Mouse (Mus musculus): ENCODE results near the gene Akt1s1.

Akt1s1 gene

GRCm38 (mm10) chr7:44824872-44825271 is 23.9 kb upstream of the Akt1s1 start:
- DNase-seq (ENCODE audit: low read depth, low spot score) = peak; percentile 72

DNA sequence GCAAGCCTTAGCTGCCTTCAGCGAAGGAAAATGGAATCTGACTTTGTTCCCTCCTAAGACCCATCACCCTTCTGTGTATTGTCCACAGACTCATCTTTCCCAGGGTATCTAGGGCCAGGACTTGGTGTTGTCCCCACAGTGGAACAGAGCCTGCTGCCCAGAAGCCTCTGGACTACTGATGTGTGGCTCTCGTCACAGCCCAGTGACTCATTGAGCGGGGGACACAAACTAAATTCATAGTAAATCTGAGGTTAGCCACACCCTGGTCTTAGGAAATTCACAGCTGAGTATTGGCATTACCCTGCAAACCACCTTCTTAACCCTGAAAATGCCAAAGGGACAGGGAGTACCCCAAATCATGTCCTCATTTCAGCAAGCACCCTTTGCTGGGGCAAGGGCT is 22.0 kb upstream of the Akt1s1 start:
- DNase-seq (ENCODE audit: low read depth, low spot score) = no peak

DNA sequence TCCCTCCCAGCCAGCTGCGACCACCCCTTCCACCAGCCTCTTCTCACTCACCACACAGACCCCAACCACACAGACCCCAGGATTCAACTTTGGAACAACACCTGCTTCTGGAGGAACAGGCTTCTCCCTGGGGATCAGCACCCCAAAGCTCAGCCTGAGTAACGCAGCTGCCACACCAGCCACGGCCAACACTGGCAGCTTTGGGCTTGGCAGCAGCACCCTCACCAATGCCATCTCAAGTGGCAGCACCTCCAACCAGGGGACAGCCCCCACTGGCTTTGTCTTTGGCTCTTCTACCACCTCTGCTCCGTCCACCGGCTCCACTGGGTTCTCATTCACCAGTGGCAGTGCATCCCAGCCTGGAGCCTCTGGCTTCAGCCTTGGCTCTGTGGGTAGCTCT is 20.1 kb upstream of the Akt1s1 start:
- no peak for DNase-seq (ENCODE audit: low read depth, low spot score)

DNA sequence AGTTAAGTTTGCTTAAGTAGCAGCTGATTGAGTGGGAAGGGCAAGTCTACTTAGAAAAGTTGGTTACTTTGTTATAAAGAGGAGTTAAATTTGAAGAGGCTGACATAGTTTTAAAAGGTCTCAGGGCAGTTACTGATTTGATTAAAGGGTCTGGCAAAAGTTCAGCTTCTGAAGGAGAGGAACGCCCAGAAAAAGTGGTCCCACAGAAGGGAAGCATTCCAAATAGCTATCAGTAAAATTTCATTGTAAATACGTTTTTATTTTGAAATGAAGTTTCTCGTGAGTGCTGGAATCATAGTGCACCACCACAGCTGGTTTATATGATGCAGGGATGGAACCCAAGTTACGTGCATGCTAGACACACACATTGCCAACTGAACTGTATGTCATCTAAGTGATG is 16.0 kb upstream of the Akt1s1 start:
- no peak for DNase-seq (ENCODE audit: low read depth, low spot score)

DNA sequence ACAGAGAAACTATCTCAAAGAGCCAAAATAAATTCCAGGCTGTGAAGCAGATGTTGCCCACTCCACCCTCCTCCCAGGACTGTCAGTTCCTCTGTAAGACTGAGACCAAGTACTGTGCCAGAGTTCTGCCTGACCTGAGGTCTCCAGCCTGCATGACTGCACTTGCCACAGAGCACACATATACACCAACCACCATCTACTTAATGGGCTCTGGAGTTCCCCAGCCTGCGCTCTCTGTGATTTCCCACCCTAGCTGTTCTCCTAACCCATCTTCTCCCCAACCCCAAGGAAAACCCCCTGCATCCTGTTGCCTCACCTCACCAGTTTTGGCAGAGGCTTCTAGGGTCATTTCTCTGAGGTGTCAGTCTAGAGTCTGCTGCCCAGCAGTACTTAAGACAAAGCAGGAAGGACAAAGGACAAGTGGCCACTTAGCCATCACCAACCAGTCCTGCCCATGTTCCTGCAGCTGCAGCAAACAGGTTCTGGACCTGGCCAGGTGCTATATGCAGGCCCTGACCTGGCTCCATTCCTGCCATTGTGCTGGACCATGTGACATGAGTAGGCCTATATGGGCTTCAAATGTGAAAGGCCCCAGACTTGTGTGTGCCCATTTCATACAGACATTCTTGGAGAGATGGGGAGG is 13.3 kb upstream of the Akt1s1 start:
- no peak for DNase-seq (ENCODE audit: low read depth, low spot score)

DNA sequence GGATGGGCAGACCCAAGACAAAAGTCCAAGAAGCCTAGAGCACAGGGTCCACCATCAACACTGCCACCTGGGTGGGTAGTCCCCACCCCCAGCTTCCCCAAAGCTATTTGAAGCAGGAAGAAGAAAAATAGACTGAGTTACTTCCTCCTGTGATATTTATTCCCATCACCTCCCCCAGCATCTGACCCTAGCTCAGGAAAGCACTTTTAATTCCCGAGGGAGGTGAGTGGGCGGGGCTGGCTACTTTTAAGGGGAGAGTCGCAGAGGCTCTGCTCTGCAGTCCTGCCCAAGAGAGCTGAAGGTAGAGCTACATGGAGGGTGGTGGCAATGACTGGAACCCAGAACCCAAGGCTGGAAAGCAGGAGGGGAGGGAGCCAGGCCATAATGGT is 12.8 kb upstream of the Akt1s1 start:
- no peak for DNase-seq (ENCODE audit: low read depth, low spot score)

DNA sequence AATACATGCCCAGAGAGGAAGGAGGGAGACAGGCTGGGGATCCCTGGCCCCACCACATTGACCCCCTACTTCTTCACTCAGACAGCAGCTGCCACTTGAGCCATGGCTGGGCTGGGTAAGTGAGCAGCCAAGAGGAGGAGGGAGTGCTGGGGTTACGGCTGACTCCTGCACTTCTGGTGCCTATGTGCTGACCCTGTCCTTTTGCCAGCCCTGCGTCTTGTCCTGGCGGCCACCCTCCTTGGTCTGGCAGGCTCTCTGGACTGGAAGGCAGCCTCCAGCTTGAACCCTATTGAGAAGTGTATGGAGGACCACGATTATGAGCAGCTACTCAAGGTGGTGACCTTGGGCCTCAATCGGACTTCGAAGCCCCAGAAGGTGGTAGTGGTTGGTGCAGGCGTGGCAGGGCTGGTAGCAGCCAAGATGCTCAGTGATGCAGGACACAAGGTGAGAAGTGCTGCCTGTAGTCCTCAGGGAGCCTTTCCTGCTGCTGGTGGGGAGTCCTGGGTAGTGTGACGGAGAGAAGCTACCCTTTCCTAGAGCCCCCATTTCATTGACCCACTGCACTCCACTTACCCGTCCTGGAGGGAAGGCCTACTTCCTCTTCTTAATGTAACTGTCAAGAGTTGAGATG is 12.3 kb upstream of the Akt1s1 start:
- DNase-seq (ENCODE audit: low read depth, low spot score) = no peak

GRCm38 (mm10) chr7:44838073-44838472 is 10.7 kb upstream of the Akt1s1 start:
- no peak for DNase-seq (ENCODE audit: low read depth, low spot score)

- no peak for DNase-seq (ENCODE audit: low read depth, low spot score)
Measured at GRCm38 (mm10) chr7:44839171-44839490, 9.7 kb upstream of the Akt1s1 start.

- DNase-seq (ENCODE audit: low read depth, low spot score) = no peak
Measured at GRCm38 (mm10) chr7:44839491-44840191, 9.2 kb upstream of the Akt1s1 start.

DNA sequence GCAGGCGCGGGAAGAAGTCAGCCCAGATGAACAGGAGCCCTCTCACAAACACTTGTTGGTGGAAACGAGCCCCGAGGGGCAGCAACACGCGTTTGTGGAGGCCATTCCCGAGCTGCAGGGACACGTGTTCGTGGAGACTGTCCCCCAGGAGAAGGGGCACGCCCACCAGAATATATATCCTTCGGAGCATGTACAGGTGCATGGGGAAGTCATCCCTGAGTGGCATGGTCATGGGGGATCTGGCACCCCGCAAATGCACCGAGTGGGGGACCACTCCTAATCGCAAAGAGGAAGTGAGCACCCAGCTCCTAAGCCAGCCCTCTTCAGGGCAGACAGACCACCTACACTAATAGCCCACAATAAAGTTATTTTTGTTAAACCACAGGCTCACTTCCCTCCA is 8.4 kb upstream of the Akt1s1 start:
- DNase-seq (ENCODE audit: low read depth, low spot score) = no peak

DNA sequence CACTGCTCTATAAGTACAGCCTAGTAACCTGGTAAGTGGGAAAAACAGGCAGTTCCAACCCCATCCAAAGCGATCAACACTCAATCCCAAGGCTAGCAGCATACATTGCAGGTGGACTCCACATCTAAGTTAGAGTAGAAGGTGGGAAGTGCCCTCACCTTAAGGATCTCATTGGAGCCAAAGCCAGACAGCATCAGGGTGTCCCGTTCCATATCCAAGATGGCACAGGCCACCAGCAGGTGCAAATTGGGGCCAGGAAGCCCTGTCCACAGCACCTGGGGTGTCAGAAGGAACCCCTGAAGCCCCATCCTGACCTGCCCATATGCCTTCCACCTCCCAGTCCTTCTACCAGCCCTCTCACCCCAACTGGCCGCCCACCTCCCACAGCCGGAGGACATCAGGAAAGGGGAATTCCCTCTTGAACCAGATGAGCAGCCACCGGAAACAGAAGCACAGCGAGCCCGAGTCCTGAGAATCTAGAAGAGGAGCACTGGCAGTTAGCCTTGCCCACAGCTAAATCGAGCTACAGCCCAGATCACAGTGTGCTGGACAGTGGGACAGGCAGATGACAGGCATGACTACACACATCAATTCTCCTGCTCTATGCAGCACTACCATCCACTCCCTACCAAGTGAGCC is 6.8 kb upstream of the Akt1s1 start:
- no peak for DNase-seq (ENCODE audit: low read depth, low spot score)

GRCm38 (mm10) chr7:44845006-44845405 is 3.8 kb upstream of the Akt1s1 start:
- no peak for DNase-seq (ENCODE audit: low read depth, low spot score)

- DNase-seq (ENCODE audit: low read depth, low spot score) = no peak
Measured at GRCm38 (mm10) chr7:44846804-44847203, 2.0 kb upstream of the Akt1s1 start.

GRCm38 (mm10) chr7:44847772-44848171 is 1.0 kb upstream of the Akt1s1 start:
- DNase-seq (ENCODE audit: low read depth, low spot score) = no peak

GRCm38 (mm10) chr7:44849416-44850111 is 773 bp downstream of the Akt1s1 start:
- DNase-seq (ENCODE audit: low read depth, low spot score) = peak; percentile 84

DNA sequence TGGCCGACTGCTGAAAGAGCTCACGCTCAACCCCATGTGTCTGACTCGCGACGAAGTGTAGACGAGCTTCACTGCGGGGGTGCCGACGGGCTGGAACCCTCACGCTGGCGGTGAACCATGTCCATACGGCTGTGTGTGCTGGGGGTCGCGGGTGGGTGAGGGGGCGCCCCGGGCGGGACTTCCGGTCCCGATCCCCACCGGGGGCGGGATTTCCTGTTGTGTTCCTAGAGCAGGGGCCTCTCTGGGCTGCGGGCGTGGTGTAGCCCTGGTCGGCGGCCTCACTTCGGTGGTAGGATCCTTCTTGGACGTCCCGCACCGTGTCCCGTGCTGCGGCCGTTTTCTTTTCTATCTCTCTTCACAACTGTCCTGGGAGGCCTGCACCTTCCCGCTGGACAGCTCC is 1.4 kb downstream of the Akt1s1 start:
- peak; percentile 46 for DNase-seq (ENCODE audit: low read depth, low spot score)

- DNase-seq (ENCODE audit: low read depth, low spot score) = no peak
Measured at GRCm38 (mm10) chr7:44850789-44851624, 2.2 kb downstream of the Akt1s1 start.

DNA sequence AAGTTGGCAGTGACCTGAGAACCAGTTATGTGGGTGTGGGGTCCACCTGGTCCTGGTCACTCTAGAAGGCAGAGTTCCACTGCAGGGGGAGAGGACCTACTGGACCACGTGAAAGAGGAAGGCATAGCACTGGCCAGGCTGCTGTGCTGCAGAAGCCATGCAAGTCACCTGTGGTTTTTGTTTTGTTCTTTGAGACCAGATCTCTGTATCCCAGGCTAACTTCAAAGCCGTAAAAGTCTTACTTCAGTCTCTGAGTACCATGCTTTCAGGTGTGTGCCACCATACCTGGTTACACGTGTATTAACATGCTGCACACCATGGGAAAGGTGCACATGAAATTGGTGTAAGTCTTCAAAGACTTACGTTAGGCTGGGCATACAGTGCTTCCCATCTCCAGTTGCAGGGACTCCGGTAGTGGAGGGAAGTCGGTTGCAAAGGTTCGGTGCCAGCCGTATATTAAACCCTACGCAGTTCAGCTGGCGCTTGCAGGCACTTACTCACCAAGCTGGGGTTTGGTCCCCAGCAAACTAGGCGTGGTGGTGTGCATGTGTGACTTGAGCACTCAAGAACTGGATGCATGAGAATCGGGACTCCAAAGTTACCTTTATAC is 2.9 kb downstream of the Akt1s1 start:
- DNase-seq (ENCODE audit: low read depth, low spot score) = no peak

- DNase-seq (ENCODE audit: low read depth, low spot score) = no peak
Measured at GRCm38 (mm10) chr7:44852259-44853027, 3.7 kb downstream of the Akt1s1 start.
